Mouse (Mus musculus): Measurements from ENCODE around the gene Akt1s1. TPM values are rescaled to one million over a fixed set of nuclear protein-coding genes. Genes with fewer than 3 reads are reported as not detected.

Gene Akt1s1
- total RNA-seq (2023), result 47.0 TPM

GRCm38 (mm10) chr7:44848561-44849415 is at the start of gene Akt1s1, which contains the start of gene Tbc1d17:
TSS of gene Akt1s1 (plus strand) at chr7:44848991.
TSS of gene Tbc1d17 (minus strand) at chr7:44849079.

DNA sequence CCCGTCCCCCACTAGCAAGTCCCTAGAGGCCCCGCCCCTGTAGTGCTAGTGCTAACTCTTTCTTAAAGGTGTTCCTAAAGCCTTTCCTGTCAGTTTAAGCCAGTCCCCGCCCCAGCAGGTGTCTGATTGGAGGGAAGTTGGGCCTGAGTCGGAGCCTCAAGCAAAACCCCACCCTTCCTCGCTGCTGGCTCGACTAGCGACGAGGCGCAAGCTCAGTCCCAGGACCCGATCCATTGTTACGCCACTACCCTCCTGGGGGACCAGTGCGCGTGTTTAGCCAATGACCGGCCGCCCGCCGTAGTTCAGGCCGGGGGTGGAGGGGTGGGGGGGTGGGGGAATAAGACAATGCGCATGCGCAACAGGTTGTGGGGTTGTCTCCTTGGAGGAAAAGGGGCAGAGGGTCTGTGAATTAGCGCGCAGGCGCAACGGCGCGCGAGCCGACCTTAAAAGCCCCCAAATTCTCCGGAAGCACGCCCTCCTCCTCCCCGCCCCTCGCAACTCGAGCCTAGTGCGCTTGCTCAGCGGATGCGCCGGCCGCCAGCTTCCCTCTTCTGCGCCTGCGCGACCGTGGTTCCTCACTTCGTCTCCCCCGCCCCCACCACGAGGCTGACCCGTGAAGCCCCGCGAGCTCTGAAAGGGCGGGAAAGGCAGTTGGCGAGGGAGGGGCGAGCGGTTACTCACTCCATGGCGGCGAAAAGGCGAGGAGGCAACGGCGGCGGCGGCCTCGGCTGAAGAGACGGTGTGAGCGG is 32.9 kb upstream of the Akt1s1 start, which contains the start of the genes Nup62 and Il4i1:
Gene Nup62, plus strand, starts transcription at position 368 of the 749 bp plus-strand sequence.
Gene Il4i1, plus strand, starts transcription at position 667 of the 749 bp plus-strand sequence.

GRCm38 (mm10) chr7:44816470-44817021 is 32.2 kb upstream of the Akt1s1 start, which contains the start of gene Atf5:
TSS of gene Atf5 (minus strand) at chr7:44816658.

DNA sequence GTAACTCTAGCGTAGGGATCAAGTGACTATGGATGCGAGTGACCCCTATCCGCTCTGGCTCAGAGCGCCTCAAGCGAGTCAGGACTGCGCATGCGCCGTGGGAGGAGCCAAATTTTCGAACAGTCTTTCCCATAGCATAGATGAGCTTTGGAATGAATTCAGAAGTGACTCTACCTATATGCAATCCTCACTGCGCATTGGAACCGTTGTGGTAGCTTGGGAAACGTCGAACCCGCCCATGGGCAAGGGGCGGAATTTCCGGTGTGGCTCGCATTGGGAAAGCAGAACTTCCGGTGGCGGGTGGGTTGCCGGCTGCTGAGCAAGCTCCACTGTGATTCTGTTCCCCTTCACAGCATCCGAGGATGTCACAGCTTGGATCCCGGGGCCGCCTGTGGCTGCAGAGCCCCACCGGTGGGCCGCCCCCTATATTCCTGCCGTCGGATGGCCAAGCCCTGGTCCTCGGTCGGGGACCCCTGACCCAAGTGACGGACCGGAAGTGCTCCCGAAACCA is 8.3 kb downstream of the Akt1s1 start, which contains the start of gene Pnkp:
Gene Pnkp, plus strand, starts transcription at position 98 of the 511 bp plus-strand sequence.

DNA sequence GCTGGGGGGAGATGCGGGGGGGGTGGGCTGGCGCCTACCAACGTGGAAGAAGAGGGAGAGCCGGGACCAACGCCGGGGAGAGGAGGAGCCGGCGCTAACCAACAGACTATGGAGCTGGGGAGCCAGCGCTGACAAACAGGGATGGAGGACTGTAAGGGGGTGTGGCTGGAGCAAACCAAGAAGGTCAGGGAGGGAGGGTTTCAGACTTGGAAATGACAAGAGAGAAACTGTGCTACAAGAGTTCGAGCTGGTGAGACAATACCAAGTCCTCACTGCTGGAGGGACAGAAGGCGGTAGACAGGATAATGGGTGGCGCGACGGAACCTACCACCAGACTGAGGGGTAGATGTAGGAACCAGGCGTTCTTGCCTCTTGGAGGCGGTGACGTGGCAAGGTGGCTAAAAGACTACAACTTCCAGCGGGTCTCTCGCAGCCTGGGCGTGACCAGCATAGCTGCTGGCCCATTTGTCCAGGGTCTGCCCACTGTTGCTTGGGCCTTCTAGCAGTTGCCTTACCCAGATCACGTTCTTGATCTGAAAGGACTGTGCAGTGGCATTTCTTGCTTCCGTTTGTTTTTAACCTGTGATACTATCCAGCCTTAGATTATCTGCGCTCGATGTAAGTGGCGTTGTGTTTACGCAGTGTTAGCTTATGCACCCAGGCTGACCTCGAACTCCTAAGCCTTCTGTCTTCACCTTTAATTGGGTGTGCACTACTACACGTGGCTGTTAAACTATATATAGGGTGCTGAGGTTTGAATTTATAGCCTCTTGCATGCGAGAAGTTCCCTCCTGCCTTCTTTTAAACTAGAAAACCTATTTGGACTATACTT is 21.1 kb downstream of the Akt1s1 start, which contains the start of gene Ptov1:
Gene Ptov1, minus strand, starts transcription at position 92 of the 832 bp plus-strand sequence.

DNA sequence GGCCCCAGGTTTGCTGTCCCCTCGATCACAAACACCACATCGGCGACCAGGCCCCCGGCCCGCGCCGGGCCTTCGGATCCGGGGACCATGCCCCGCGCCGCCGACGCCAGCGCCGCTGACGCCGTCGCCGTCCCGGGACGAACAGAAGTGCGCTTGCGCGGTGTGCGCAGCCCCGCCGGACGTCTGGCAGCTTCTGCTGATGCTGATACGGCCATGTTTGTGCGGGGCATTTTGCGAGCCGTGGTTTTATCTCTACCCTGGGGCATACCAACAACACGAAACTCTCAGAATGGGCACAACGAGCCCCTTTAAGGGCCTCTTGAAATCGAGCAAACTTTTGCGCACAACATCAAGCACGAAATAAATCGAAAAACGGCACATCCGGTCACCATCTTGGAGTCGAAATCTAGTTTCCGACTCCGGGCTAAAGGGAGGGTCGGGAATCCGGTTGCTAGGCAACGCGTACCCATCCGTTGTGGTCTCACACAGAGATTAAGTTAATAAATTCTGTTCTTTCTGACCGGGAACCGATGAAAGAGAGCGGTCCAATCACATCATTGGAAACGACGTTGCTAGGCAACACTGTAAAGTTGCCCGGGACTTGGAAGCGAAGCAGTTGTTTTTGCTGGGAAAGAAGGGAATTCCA is 43.6 kb downstream of the Akt1s1 start, which contains the start of gene Med25:
Gene Med25, minus strand, starts transcription at position 437 of the 646 bp plus-strand sequence.

DNA sequence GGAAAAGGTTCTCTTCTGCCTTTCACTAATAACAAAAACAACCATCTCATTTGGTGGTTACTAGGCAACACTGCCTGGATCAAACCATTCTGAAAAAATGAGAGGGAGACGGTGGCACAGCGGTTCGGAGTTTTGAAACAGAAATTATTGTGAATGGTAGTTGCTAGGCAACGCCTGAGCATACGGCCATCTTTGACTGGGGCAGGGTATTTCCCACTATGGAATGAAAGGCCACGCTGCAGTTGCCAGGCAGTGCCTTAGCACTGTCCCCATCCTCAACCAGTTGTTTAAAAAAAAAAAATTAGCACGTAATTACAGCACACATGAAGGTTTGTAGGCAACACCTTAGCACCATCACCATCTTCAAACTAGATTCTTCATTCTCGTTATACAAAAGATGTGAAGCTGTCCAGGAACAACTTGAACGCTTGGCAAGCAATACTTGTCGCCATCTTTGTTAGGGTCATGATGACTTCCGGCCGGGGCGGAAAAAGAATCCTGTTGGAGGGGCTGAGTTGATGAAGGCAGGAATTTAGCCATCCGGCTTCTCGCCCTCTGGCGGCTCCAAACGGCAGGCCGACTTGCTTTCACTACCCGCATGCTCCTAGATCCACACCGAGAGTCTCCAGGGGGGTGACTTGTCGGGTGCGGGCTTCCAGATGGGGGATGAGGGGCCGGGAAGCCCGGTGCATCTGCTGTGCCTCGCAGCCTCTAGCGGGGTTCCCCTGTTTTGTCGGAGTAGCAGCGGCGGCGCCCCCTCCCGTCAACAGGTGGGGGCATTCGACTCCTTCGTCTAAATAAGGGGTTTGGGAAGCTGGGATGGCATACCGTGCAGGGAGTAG is 47.0 kb downstream of the Akt1s1 start, which contains the start of gene Fuz:
Gene Fuz, plus strand, starts transcription at position 487 of the 842 bp plus-strand sequence.

Other genes starting within 250 kb of the Akt1s1 start
- not detected for gene Myh14, start 178.1 kb upstream of the Akt1s1 start, total RNA-seq (2023)
- gene Izumo2, start 140.2 kb upstream of the Akt1s1 start, total RNA-seq (2023), result not detected
- gene Vrk3, start 100.6 kb upstream of the Akt1s1 start, total RNA-seq (2023), result 74.9 TPM
- gene Zfp473, start 97.9 kb upstream of the Akt1s1 start, total RNA-seq (2023), result 1.3 TPM
- gene Nup62, start 32.9 kb upstream of the Akt1s1 start, total RNA-seq (2023), result 45.1 TPM
- gene Il4i1, start 32.6 kb upstream of the Akt1s1 start, total RNA-seq (2023), result 14.0 TPM
- gene Atf5, start 32.3 kb upstream of the Akt1s1 start, total RNA-seq (2023), result 4.8 TPM
- gene Tbc1d17, start 88 bp downstream of the Akt1s1 start, total RNA-seq (2023), result 80.3 TPM
- gene Pnkp, start 8.1 kb downstream of the Akt1s1 start, total RNA-seq (2023), result 46.8 TPM
- gene Ptov1, start 20.8 kb downstream of the Akt1s1 start, total RNA-seq (2023), result 26.6 TPM
- 62.0 TPM for gene Med25, start 43.7 kb downstream of the Akt1s1 start, total RNA-seq (2023)
- 23.6 TPM for gene Fuz, start 47.1 kb downstream of the Akt1s1 start, total RNA-seq (2023)
- gene Ap2a1, start 80.5 kb downstream of the Akt1s1 start, total RNA-seq (2023), result 88.4 TPM
- not detected for gene Tsks, start 94.2 kb downstream of the Akt1s1 start, total RNA-seq (2023)
- gene Cpt1c, start 125.9 kb downstream of the Akt1s1 start, total RNA-seq (2023), result not detected
- 147 TPM for gene Prmt1, start 137.6 kb downstream of the Akt1s1 start, total RNA-seq (2023)
- 127 TPM for gene Irf3, start 148.7 kb downstream of the Akt1s1 start, total RNA-seq (2023)
- gene Bcl2l12, start 149.7 kb downstream of the Akt1s1 start, total RNA-seq (2023), result 20.4 TPM
- 77.3 TPM for gene Scaf1, start 167.4 kb downstream of the Akt1s1 start, total RNA-seq (2023)
- gene Rras, start 169.0 kb downstream of the Akt1s1 start, total RNA-seq (2023), result 11.4 TPM
- 65.4 TPM for gene Prr12, start 203.9 kb downstream of the Akt1s1 start, total RNA-seq (2023)
- 59.3 TPM for gene Nosip, start 213.4 kb downstream of the Akt1s1 start, total RNA-seq (2023)
- 1.7 TPM for gene Prrg2, start 213.7 kb downstream of the Akt1s1 start, total RNA-seq (2023)
- gene Rcn3, start 243.2 kb downstream of the Akt1s1 start, total RNA-seq (2023), result 28.4 TPM